Mouse (Mus musculus): ENCODE measurements around the gene Dab2ip. TPM values are rescaled to one million over a fixed set of nuclear protein-coding genes. Genes with fewer than 3 reads are reported as not detected.

The Dab2ip gene
- polyA plus RNA-seq, 1 experiment, result 46.9 TPM

GRCm38 (mm10) chr2:35697768-35698167 lies 139.7 kb downstream of the Dab2ip start:
- TF ChIP-seq CEBPB (IDR thresholded peaks at IDR 0.05; ENCODE audit: insufficient read depth, poor library complexity, severe bottlenecking) (no peak), MYOD1 (IDR thresholded peaks at IDR 0.05; ENCODE audit: control insufficient read depth in 1 of 3, insufficient read length in 2 of 3, low read depth in 2 of 3) (peak in 1 of 3 experiments; percentile 40), POLR2AphosphoS2 (IDR thresholded peaks at IDR 0.05; ENCODE audit: insufficient read length, low read depth) (no peak), TCF3 (IDR thresholded peaks at IDR 0.05; ENCODE audit: insufficient read length, low read depth) (no peak), POLR2A (IDR thresholded peaks at IDR 0.05; ENCODE audit: insufficient read length, low read depth) (no peak)
- H3K4me3 ChIP-seq, result peak overlapping the region; percentile 6
- H3K4me2 ChIP-seq (ENCODE audit: low read depth), result peak overlapping the region; percentile 82
- no peaks in the 10 kb centered on the region for H3K36me3 ChIP-seq (ENCODE audit: control insufficient read depth, insufficient read depth)
- H3K79me2 ChIP-seq (ENCODE audit: control insufficient read depth, insufficient read depth), result peaks cover 86% of the 10 kb centered on the region
- no peak overlapping the region for H3ac ChIP-seq (ENCODE audit: control insufficient read depth, insufficient read length)
- no peaks in the 10 kb centered on the region for H3K27me3 ChIP-seq (ENCODE audit: control insufficient read depth, insufficient read depth, insufficient read length)

- H3K4me3 ChIP-seq, result no peak overlapping the region
- H3K4me2 ChIP-seq (ENCODE audit: low read depth), result no peak overlapping the region
- no peaks in the 10 kb centered on the region for H3K27me3 ChIP-seq (ENCODE audit: control insufficient read depth, insufficient read depth, insufficient read length)
- no peak overlapping the region for H3ac ChIP-seq (ENCODE audit: control insufficient read depth, insufficient read length)
- H3K79me2 ChIP-seq (ENCODE audit: control insufficient read depth, insufficient read depth), result peaks cover 85% of the 10 kb centered on the region
- no peaks in the 10 kb centered on the region for H3K36me3 ChIP-seq (ENCODE audit: control insufficient read depth, insufficient read depth)
- TF ChIP-seq USF1 (IDR thresholded peaks at IDR 0.05; ENCODE audit: low read depth) (no peak), POLR2A (IDR thresholded peaks at IDR 0.05; ENCODE audit: insufficient read length, low read depth) (no peak), REST (IDR thresholded peaks at IDR 0.05; ENCODE audit: insufficient read depth, insufficient read length) (no peak), POLR2AphosphoS2 (IDR thresholded peaks at IDR 0.05; ENCODE audit: insufficient read length, low read depth) (no peak), CEBPB (IDR thresholded peaks at IDR 0.05; ENCODE audit: insufficient read depth, poor library complexity, severe bottlenecking) (no peak), MAX (IDR thresholded peaks at IDR 0.05; ENCODE audit: low read depth) (no peak), MYOD1 (IDR thresholded peaks at IDR 0.05; ENCODE audit: control insufficient read depth in 1 of 3, insufficient read length in 2 of 3, low read depth in 2 of 3) (no peak), TCF12 (IDR thresholded peaks at IDR 0.05; ENCODE audit: insufficient read depth, poor library complexity, severe bottlenecking) (no peak), SRF (IDR thresholded peaks at IDR 0.05; ENCODE audit: control insufficient read depth, insufficient read length, low read depth) (no peak), TCF3 (IDR thresholded peaks at IDR 0.05; ENCODE audit: insufficient read length, low read depth) (no peak), MYOG (IDR thresholded peaks at IDR 0.05; ENCODE audit: control insufficient read depth in 1 of 3, insufficient read depth in 1 of 3, insufficient read length in 2 of 3, low read depth in 2 of 3) (no peak), E2F4 (IDR thresholded peaks at IDR 0.05; ENCODE audit: insufficient read depth) (no peak)
Observed at GRCm38 (mm10) chr2:35700966-35701365, 142.9 kb downstream of the Dab2ip start.

- H3K4me2 ChIP-seq (ENCODE audit: low read depth), result no peak overlapping the region
- TF ChIP-seq E2F4 (IDR thresholded peaks at IDR 0.05; ENCODE audit: insufficient read depth) (no peak), REST (IDR thresholded peaks at IDR 0.05; ENCODE audit: insufficient read depth, insufficient read length) (no peak), MYOG (IDR thresholded peaks at IDR 0.05; ENCODE audit: control insufficient read depth in 1 of 3, insufficient read depth in 1 of 3, insufficient read length in 2 of 3, low read depth in 2 of 3) (no peak), TCF3 (IDR thresholded peaks at IDR 0.05; ENCODE audit: insufficient read length, low read depth) (no peak), TCF12 (IDR thresholded peaks at IDR 0.05; ENCODE audit: insufficient read depth, poor library complexity, severe bottlenecking) (no peak), USF1 (IDR thresholded peaks at IDR 0.05; ENCODE audit: low read depth) (no peak), POLR2A (IDR thresholded peaks at IDR 0.05; ENCODE audit: insufficient read length, low read depth) (no peak), MYOD1 (IDR thresholded peaks at IDR 0.05; ENCODE audit: control insufficient read depth in 1 of 3, insufficient read length in 2 of 3, low read depth in 2 of 3) (no peak)
- H3K27me3 ChIP-seq (ENCODE audit: control insufficient read depth, insufficient read depth, insufficient read length), result no peaks in the 10 kb centered on the region
- no peaks in the 10 kb centered on the region for H3K36me3 ChIP-seq (ENCODE audit: control insufficient read depth, insufficient read depth)
- H3K79me2 ChIP-seq (ENCODE audit: control insufficient read depth, insufficient read depth), result peaks cover 85% of the 10 kb centered on the region
- H3ac ChIP-seq (ENCODE audit: control insufficient read depth, insufficient read length), result no peak overlapping the region
- H3K4me3 ChIP-seq, result no peak overlapping the region
Observed at GRCm38 (mm10) chr2:35702001-35702400, 143.9 kb downstream of the Dab2ip start.

DNA sequence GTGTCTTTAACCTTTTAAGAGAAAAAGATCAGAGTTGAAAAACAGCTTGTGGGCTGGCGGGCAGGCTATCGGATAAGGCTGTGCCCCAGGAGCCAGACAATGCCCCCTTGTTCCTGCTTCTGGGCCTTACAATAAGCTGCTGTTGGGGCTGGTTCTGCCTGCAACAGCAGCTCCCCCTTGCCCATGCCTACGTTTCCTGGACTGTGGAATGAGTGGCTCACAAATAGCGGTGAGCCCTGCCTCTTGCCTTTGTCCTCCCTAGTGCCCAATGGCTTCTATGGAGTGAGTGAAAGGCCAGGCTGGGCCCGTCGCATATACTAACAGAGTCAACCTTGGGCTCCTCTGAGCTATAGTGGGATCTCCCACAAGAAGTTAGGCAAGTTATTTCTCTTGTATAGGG lies 144.5 kb downstream of the Dab2ip start:
- TF ChIP-seq MYOG (IDR thresholded peaks at IDR 0.05; ENCODE audit: control insufficient read depth in 1 of 3, insufficient read depth in 1 of 3, insufficient read length in 2 of 3, low read depth in 2 of 3) (no peak), TCF3 (IDR thresholded peaks at IDR 0.05; ENCODE audit: insufficient read length, low read depth) (no peak), TCF12 (IDR thresholded peaks at IDR 0.05; ENCODE audit: insufficient read depth, poor library complexity, severe bottlenecking) (no peak), POLR2AphosphoS2 (IDR thresholded peaks at IDR 0.05; ENCODE audit: insufficient read length, low read depth) (no peak), REST (IDR thresholded peaks at IDR 0.05; ENCODE audit: insufficient read depth, insufficient read length) (no peak), E2F4 (IDR thresholded peaks at IDR 0.05; ENCODE audit: insufficient read depth) (no peak), MAX (IDR thresholded peaks at IDR 0.05; ENCODE audit: low read depth) (no peak), MYOD1 (IDR thresholded peaks at IDR 0.05; ENCODE audit: control insufficient read depth in 1 of 3, insufficient read length in 2 of 3, low read depth in 2 of 3) (no peak), POLR2A (IDR thresholded peaks at IDR 0.05; ENCODE audit: insufficient read length, low read depth) (no peak), USF1 (IDR thresholded peaks at IDR 0.05; ENCODE audit: low read depth) (no peak), SRF (IDR thresholded peaks at IDR 0.05; ENCODE audit: control insufficient read depth, insufficient read length, low read depth) (no peak), CEBPB (IDR thresholded peaks at IDR 0.05; ENCODE audit: insufficient read depth, poor library complexity, severe bottlenecking) (no peak)
- H3K27me3 ChIP-seq (ENCODE audit: control insufficient read depth, insufficient read depth, insufficient read length), result no peaks in the 10 kb centered on the region
- H3K36me3 ChIP-seq (ENCODE audit: control insufficient read depth, insufficient read depth), result no peaks in the 10 kb centered on the region
- H3K4me3 ChIP-seq, result no peak overlapping the region
- peaks cover 80% of the 10 kb centered on the region for H3K79me2 ChIP-seq (ENCODE audit: control insufficient read depth, insufficient read depth)
- no peak overlapping the region for H3ac ChIP-seq (ENCODE audit: control insufficient read depth, insufficient read length)
- H3K4me2 ChIP-seq (ENCODE audit: low read depth), result no peak overlapping the region

DNA sequence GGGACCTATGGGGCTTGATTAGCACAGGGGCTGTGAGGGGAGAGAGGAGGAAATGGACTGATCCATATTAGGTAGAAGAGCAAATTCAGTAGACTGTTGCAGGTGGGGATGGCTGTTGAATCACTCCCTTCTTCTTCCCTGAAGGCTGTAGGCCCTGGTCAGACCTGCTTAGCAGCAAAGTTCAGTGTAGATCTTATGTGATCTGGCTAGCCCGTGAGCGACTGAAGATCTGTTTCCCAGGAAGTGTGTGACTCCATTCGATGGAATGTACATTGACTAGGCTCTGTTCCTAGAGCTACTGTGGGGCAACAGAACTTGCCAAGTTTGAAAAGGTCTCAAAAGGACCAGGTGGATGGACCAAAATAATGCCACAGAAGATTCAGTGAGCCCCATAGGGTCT lies 145.2 kb downstream of the Dab2ip start:
- no peaks in the 10 kb centered on the region for H3K27me3 ChIP-seq (ENCODE audit: control insufficient read depth, insufficient read depth, insufficient read length)
- H3K4me3 ChIP-seq, result no peak overlapping the region
- peaks cover 73% of the 10 kb centered on the region for H3K79me2 ChIP-seq (ENCODE audit: control insufficient read depth, insufficient read depth)
- TF ChIP-seq POLR2A (IDR thresholded peaks at IDR 0.05; ENCODE audit: insufficient read length, low read depth), result no peak
- TF ChIP-seq CEBPB (IDR thresholded peaks at IDR 0.05; ENCODE audit: insufficient read depth, poor library complexity, severe bottlenecking), result no peak
- TF ChIP-seq SRF (IDR thresholded peaks at IDR 0.05; ENCODE audit: control insufficient read depth, insufficient read length, low read depth), result no peak
- no peak for TF ChIP-seq USF1 (IDR thresholded peaks at IDR 0.05; ENCODE audit: low read depth)
- TF ChIP-seq TCF3 (IDR thresholded peaks at IDR 0.05; ENCODE audit: insufficient read length, low read depth), result no peak
- no peak for TF ChIP-seq MAX (IDR thresholded peaks at IDR 0.05; ENCODE audit: low read depth)
- no peaks in the 10 kb centered on the region for H3K36me3 ChIP-seq (ENCODE audit: control insufficient read depth, insufficient read depth)
- no peak overlapping the region for H3K4me2 ChIP-seq (ENCODE audit: low read depth)
- H3ac ChIP-seq (ENCODE audit: control insufficient read depth, insufficient read length), result no peak overlapping the region

Data from myocyte (in vitro differentiated cells).